Mouse (Mus musculus): ENCODE results near the gene Zmiz1.

- TF ChIP-seq CTCF (IDR thresholded peaks at IDR 0.05; ENCODE audit: control insufficient read depth, insufficient read depth, insufficient read length) (no peak), USF1 (IDR thresholded peaks at IDR 0.05; ENCODE audit: low read depth) (no peak)
Measured at GRCm38 (mm10) chr14:25452633-25453025, 6.4 kb upstream of the Zmiz1 start.

All from C2C12 (cell line).